10 mouse cellular contexts compared by ENCODE assay signal in genomic region chr6:90618821-90619636, GRCm38 (mm10). TPM values are rescaled to one million over a fixed set of nuclear protein-coding genes. Genes with fewer than 3 reads are reported as not detected.
DNase-seq lines count a peak whose midpoint lies in the region; ATAC-seq lines count a peak whose summit lies in the region.
"Had no signal": no experiment of that assay in that cellular context is flagged by ENCODE, and none has a peak within 500 bp of the region (broad histone marks: within the 10 kb centered on the region; RNA-seq: fewer than 3 reads in every experiment).

No protein-coding gene starts in this region.

- no peaks in the 10 kb centered on the region for H3K9me3 ChIP-seq in kidney, embryonic 16.5 days (ENCODE audit: low read length)
- H3K9me3 ChIP-seq in neural tube, embryonic 15.5 days (replicated peaks) = no peaks in the 10 kb centered on the region
- H3K9me3 ChIP-seq: embryonic facial prominence, embryonic 13.5 days; midbrain, embryonic 12.5 days had no signal

- 48% methylated on average over 19 of the region's 19 CpGs for WGBS in kidney, embryonic 16.5 days
- WGBS in neural tube, embryonic 15.5 days = 83% methylated on average over 19 of the region's 19 CpGs

- peak; percentile 62 for ATAC-seq in kidney, embryonic 16.5 days (ENCODE audit: low FRiP score, low TSS enrichment)
- no peak for ATAC-seq in neural tube, embryonic 15.5 days (ENCODE audit: low FRiP score)

- no peak overlapping the region for H3K4me2 ChIP-seq in kidney, embryonic 16.5 days (replicated peaks; ENCODE audit: low read depth, low read length)
- no peak overlapping the region for H3K4me2 ChIP-seq in neural tube, embryonic 15.5 days
- H3K4me2 ChIP-seq: embryonic facial prominence, embryonic 13.5 days; midbrain, embryonic 12.5 days had no signal

- H3K27me3 ChIP-seq in kidney, embryonic 16.5 days (ENCODE audit: insufficient read depth, low read length) = no peaks in the 10 kb centered on the region
- H3K27me3 ChIP-seq in neural tube, embryonic 15.5 days (replicated peaks) = no peaks in the 10 kb centered on the region
- H3K27me3 ChIP-seq: embryonic facial prominence, embryonic 13.5 days; midbrain, embryonic 12.5 days had no signal

- peak; percentile 28 for DNase-seq in layer of hippocampus, adult 11-12 months (ENCODE audit: low spot score)
- DNase-seq in layer of hippocampus, adult 8-10 months (ENCODE audit: low spot score in 2 of 2) = no peak
- peak; percentile 33 for DNase-seq in c-Kit-negative CD71-positive TER-119-positive erythroid progenitor cells, embryonic 14.5 days (ENCODE audit: low read depth, low spot score)
- peak; percentile 62 for DNase-seq in lung, postnatal 36 days
- DNase-seq in layer of hippocampus, adult 9-10 months (ENCODE audit: low spot score) = no peak
- no peak for DNase-seq in cerebellum, adult 11-12 months

- H3K4me3 ChIP-seq in kidney, embryonic 16.5 days (ENCODE audit: low read length) = no peak overlapping the region
- H3K4me3 ChIP-seq in neural tube, embryonic 15.5 days (replicated peaks) = no peak overlapping the region
- H3K4me3 ChIP-seq: embryonic facial prominence, embryonic 13.5 days; midbrain, embryonic 12.5 days had no signal

- peaks cover 44% of the 10 kb centered on the region for H3K4me1 ChIP-seq in kidney, embryonic 16.5 days (ENCODE audit: insufficient read depth, low read length)
- no peaks in the 10 kb centered on the region for H3K4me1 ChIP-seq in neural tube, embryonic 15.5 days

- peak overlapping the region; percentile 32; the same call in 1 of the 2 replicates for H3K27ac ChIP-seq in kidney, embryonic 16.5 days (ENCODE audit: low read length)
- H3K27ac ChIP-seq in neural tube, embryonic 15.5 days (replicated peaks) = no peak overlapping the region
- H3K27ac ChIP-seq: embryonic facial prominence, embryonic 13.5 days; midbrain, embryonic 12.5 days had no signal

- H3K36me3 ChIP-seq in kidney, embryonic 16.5 days (ENCODE audit: insufficient read depth, low read length) = no peaks in the 10 kb centered on the region
- no peaks in the 10 kb centered on the region for H3K36me3 ChIP-seq in neural tube, embryonic 15.5 days
- H3K36me3 ChIP-seq: embryonic facial prominence, embryonic 13.5 days; midbrain, embryonic 12.5 days had no signal

- no peak overlapping the region for H3K9ac ChIP-seq in kidney, embryonic 16.5 days (replicated peaks; ENCODE audit: low read length)
- no peak overlapping the region for H3K9ac ChIP-seq in neural tube, embryonic 15.5 days (replicated peaks)
- H3K9ac ChIP-seq: embryonic facial prominence, embryonic 13.5 days; midbrain, embryonic 12.5 days had no signal

RNA-seq across cellular contexts. Expression of gene Slc41a3, which starts 14.5 kb away (rescaled TPM):
- total RNA-seq in layer of hippocampus, adult 8-10 months (2022) = 1 to 10 TPM; 3.3 to 6.6 (median 5.0) TPM
- polyA plus RNA-seq in kidney, embryonic 16.5 days (2015; fragmentation: Nextera tagmentation; extraction: Ambion mirVana) = 6.7 and 7.2 TPM in 2 replicates
- polyA plus RNA-seq in neural tube, embryonic 15.5 days (2015; fragmentation: Nextera tagmentation; extraction: Ambion mirVana) = 8.2 TPM in 2 replicates

Comparison
In these comparisons a context has a peak if more than half of its experiments do, and no peak if none do; other contexts are left out.
1. DNase-seq: peak in layer of hippocampus, adult 11-12 months (single experiment), c-Kit-negative CD71-positive TER-119-positive erythroid progenitor cells, embryonic 14.5 days (single experiment) and lung, postnatal 36 days (single experiment); none in layer of hippocampus, adult 8-10 months (0 of 2), layer of hippocampus, adult 9-10 months (single experiment) and cerebellum, adult 11-12 months (single experiment).